Mouse (Mus musculus) erythroblast, embryonic 14.5 days (primary cell): ENCODE results near the gene Hipk1.

Experiments
- GATA1 ChIP-seq: IDR thresholded peaks from 2 replicates; pipeline ENCODE4 v1.6.1; 2012; ENCODE audit warnings: low read length, inconsistent platforms, mixed read lengths
- TAL1 ChIP-seq: IDR thresholded peaks from 3 replicates; pipeline ENCODE4 v1.6.1; 2012; ENCODE audit warnings: low read length, inconsistent platforms, mixed read lengths

DNA sequence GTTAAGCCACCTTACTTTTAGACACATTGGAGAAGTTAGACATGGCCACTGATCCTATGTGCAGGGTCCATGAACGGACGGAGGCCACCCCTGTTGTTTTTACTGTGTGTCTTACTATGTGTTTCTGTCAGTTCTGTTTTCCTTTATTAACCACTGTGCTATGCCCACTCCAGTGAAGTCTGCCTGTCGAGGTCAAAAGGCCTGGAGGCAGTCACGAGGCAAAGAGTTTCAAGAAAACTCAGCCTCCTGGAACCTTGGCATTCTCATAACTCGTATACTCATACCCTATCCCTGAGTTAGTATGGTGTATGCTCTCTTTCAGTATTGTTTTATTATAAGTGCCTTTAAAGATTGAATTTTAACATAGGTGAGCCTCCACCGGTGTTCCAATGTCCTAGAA lies 48.3 kb upstream of the Hipk1 start:
- no peak for TF ChIP-seq GATA1
- no peak for TF ChIP-seq TAL1
